Mouse (Mus musculus) C2C12 (cell line): Measurements from ENCODE around the gene Abcc5. TPM values are rescaled to one million over a fixed set of nuclear protein-coding genes. Genes with fewer than 3 reads are reported as not detected.
"Not testable (repeated sequence)": the region's sequence is repeated elsewhere in the genome, so short reads cannot be mapped to it uniquely, and the experiment has no call there.

Experiments used
- H3K27me3 ChIP-seq: one replicate; pipeline ENCODE4 v1.6.1; 2011; ENCODE audit not compliant: control insufficient read depth, insufficient read depth, insufficient read length
- H3K36me3 ChIP-seq: one replicate; pipeline ENCODE4 v1.6.1; 2011; ENCODE audit not compliant: control insufficient read depth, insufficient read depth
- H3K4me3 ChIP-seq: one replicate; pipeline ENCODE4 v1.5.1; 2011; ENCODE audit warnings: mild to moderate bottlenecking, control low read depth; ENCODE audit not compliant: poor library complexity, insufficient read depth, severe bottlenecking
- H3K79me2 ChIP-seq: one replicate; pipeline ENCODE4 v1.6.1; 2011; ENCODE audit not compliant: control insufficient read depth, insufficient read depth
- H3K79me3 ChIP-seq: one replicate; pipeline ENCODE4 v1.6.1; 2011; ENCODE audit warnings: low read depth, control low read depth
- H3ac ChIP-seq: one replicate; pipeline ENCODE3; 2011; ENCODE audit warnings: low read depth; ENCODE audit not compliant: control insufficient read depth, insufficient read length
- CEBPB ChIP-seq: IDR thresholded peaks from one replicate; pipeline ENCODE4 v1.6.1; 2011; ENCODE audit warnings: low read depth, mild to moderate bottlenecking, control low read depth, moderate library complexity
- CTCF ChIP-seq: IDR thresholded peaks from one replicate; pipeline ENCODE4 v1.5.1; 2011; ENCODE audit not compliant: control insufficient read depth, insufficient read depth, insufficient read length
- FOSL1 ChIP-seq: IDR thresholded peaks from one replicate; pipeline ENCODE4 v1.8.0; 2011; ENCODE audit warnings: mild to moderate bottlenecking, low read length; ENCODE audit not compliant: poor library complexity, insufficient read depth, severe bottlenecking
- MAX ChIP-seq: IDR thresholded peaks from one replicate; pipeline ENCODE4 v1.6.1; 2011; ENCODE audit warnings: mild to moderate bottlenecking, control low read depth
- MYOD1 ChIP-seq: IDR thresholded peaks from one replicate; pipeline ENCODE4 v1.6.1; 2011; ENCODE audit warnings: low read depth; ENCODE audit not compliant: control insufficient read depth, insufficient read length
- MYOG ChIP-seq: IDR thresholded peaks from one replicate; pipeline ENCODE4 v1.6.1; 2011; ENCODE audit not compliant: control insufficient read depth, insufficient read length; ENCODE audit errors: extremely low read depth
- USF1 ChIP-seq: IDR thresholded peaks from one replicate; pipeline ENCODE4 v1.6.1; 2011; ENCODE audit warnings: low read depth, mild to moderate bottlenecking, control low read depth, moderate library complexity
- polyA plus RNA-seq: library from polyadenylated mRNA; unstranded; fragments of >200 nt; fragmentation: generic; extraction: Trizol; gene quantifications from one replicate; pipeline ENCODE4 v1.2.1, GENCODE M21; 2012; ENCODE audit warnings: missing spikeins

The Abcc5 gene
- polyA plus RNA-seq, 1 experiment = 25.8 TPM

DNA sequence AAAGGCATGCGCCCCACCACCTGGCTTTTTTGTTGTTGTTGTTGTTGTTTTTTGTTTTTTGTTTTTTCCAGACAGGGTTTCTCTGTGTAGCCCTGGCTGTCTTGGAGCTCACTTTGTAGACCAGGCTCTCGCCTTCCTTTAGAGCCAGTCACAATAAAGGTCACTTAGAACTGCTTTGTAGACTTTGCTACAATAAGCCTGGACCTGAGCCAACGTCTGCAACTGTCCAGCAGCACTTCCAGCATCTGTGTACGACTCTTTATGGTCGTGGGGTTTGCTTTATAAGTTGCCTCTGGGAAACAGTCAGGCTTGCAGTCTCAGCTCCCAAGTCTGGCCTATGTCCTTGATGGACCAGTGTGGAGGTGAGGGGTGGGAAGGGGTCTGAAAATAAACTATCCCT lies 45.2 kb downstream of the Abcc5 start:
- Histone ChIP-seq H3ac (no peak overlapping the region), H3K79me3 (no peaks in the 10 kb centered on the region), H3K27me3 (no peaks in the 10 kb centered on the region), H3K4me3 (no peak overlapping the region), H3K79me2 (no peaks in the 10 kb centered on the region), H3K36me3 (peaks cover 46% of the 10 kb centered on the region)
- TF ChIP-seq USF1 (no peak), MYOD1 (no peak), CEBPB (no peak), MYOG (no peak)

DNA sequence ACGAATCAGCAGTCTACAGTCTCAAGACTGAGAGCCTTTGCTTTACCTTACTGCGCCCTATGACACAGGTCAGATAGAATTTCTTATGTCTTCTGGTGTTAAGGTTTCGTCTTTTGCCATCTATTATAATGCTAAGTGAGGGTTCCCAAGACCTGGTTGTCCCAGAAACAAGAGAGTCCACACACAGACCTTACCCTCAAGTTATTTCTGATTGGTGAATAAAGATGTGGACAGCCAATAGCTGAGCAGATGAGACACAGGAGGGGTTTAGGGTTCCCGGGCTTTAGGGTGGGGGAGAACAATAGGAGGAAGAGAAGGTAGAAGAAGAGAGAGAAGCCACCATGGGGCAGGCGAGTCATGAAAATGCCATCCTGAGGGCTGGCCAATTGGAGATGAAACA lies 50.9 kb downstream of the Abcc5 start:
- Histone ChIP-seq H3K4me3 (no peak overlapping the region), H3K79me2 (no peaks in the 10 kb centered on the region), H3K27me3 (no peaks in the 10 kb centered on the region), H3K79me3 (no peaks in the 10 kb centered on the region), H3ac (no peak overlapping the region), H3K36me3 (peaks cover 74% of the 10 kb centered on the region)
- TF ChIP-seq MYOD1 (no peak), MYOG (no peak), CTCF (no peak), MAX (no peak), FOSL1 (no peak)

DNA sequence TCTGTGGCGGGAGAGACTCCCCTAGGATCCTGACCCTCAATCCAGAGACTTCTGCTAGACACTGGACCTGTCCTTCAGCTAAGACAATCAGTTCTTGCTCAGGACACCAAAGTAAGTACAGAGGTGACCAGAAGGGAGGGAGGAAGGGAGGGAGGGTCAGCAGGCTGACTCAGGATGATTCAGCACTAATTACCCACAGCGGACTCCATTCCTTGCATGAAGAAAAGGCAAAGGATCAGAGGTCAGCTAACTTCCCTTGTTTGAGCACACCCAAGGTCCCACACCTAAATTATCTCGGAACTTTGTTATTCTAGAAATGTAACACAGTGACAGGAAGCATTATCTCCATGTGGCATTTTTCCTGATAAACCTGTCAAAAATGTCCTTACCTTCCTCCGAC lies 54.5 kb downstream of the Abcc5 start:
- no peaks in the 10 kb centered on the region for H3K79me3 ChIP-seq
- no peaks in the 10 kb centered on the region for H3K27me3 ChIP-seq
- peaks cover 79% of the 10 kb centered on the region for H3K36me3 ChIP-seq
- H3ac ChIP-seq = no peak overlapping the region
- no peak for TF ChIP-seq CTCF
- TF ChIP-seq MAX = peak; percentile 47
- TF ChIP-seq MYOG = no peak
- peak; percentile 92 for TF ChIP-seq FOSL1
- H3K4me3 ChIP-seq = no peak overlapping the region
- no peaks in the 10 kb centered on the region for H3K79me2 ChIP-seq

DNA sequence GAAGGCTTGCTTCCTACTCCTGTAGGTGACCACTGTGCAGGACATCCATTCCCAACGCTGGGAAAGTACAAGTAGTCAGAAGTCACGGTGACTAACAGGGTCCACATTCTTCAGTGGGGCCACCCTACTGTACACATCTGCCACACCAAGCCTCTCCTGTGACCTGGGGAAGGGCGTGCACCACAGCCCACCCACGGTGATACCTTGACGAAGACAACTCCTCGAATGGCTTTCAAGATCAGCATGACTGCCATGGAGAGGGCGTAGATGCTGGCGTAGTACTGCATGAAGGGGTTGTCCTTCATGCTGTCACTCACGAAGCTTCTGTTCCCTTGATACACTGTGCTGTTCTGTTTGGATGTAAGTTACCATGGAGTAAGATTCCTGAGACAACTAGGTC lies 58.0 kb downstream of the Abcc5 start:
- Histone ChIP-seq H3K4me3 (no peak overlapping the region), H3K27me3 (no peaks in the 10 kb centered on the region), H3ac (no peak overlapping the region), H3K36me3 (peaks cover 78% of the 10 kb centered on the region), H3K79me2 (no peaks in the 10 kb centered on the region), H3K79me3 (no peaks in the 10 kb centered on the region)
- TF ChIP-seq MYOG (no peak), MAX (no peak), MYOD1 (no peak), CEBPB (no peak), FOSL1 (no peak), CTCF (no peak), USF1 (no peak)

DNA sequence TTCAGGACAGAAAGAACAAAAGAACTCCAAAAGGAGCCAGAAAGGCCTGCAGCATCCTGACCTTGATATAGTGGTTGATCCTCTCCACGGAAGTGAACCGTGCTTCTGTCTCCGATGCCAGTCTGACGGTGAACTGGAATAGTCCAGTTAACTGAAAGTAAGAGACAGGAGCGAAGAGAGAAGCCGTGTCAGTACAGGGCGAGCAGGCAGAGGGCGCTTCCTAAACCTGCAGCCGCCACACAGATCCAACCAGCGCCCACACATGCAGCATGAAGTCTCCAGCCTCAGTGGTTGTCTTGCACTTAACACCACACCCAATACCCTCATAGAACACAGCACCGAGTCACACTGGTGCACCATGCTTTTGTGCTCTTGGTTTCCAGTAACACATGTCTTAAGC lies 64.1 kb downstream of the Abcc5 start:
- H3K79me2 ChIP-seq = no peaks in the 10 kb centered on the region
- H3K27me3 ChIP-seq = no peaks in the 10 kb centered on the region
- TF ChIP-seq CEBPB = no peak
- TF ChIP-seq CTCF = no peak
- no peak for TF ChIP-seq MYOG
- TF ChIP-seq MYOD1 = no peak
- no peak for TF ChIP-seq FOSL1
- no peak for TF ChIP-seq USF1
- no peak for TF ChIP-seq MAX
- H3K4me3 ChIP-seq = no peak overlapping the region
- peaks cover 67% of the 10 kb centered on the region for H3K36me3 ChIP-seq
- no peak overlapping the region for H3ac ChIP-seq
- no peaks in the 10 kb centered on the region for H3K79me3 ChIP-seq

DNA sequence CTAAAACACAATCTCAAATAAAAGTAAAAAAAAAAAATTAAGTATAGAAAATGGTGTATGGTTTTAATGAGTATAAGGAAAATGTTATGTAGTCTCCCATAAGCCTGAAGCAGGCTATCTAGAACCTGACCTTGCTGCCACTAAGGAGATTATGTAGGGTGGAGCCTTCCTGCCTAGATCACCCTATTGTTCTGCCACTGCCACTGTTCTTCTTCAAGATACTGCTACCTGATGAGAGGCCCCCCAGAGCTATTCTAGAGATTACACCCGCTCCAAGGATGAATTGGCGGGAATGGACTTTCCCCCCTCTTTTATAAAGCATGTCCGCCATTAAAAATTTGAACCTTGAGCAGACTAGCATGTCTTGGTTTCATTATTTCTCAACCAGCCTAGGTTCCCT lies 64.7 kb downstream of the Abcc5 start:
- H3K27me3 ChIP-seq, H3K4me3 ChIP-seq: not testable (repeated sequence)
- H3K36me3 ChIP-seq = peaks cover 67% of the 10 kb centered on the region

More for the DNA sequence above, 64.7 kb downstream of the Abcc5 start:
- not testable (repeated sequence) for H3ac ChIP-seq, H3K79me3 ChIP-seq, H3K79me2 ChIP-seq
